Mouse (Mus musculus) common myeloid progenitor, adult 5-6 weeks (primary cell): ENCODE data around the gene Uba52. TPM values are rescaled to one million over a fixed set of nuclear protein-coding genes. Genes with fewer than 3 reads are reported as not detected.
A peak's percentile ranks its signal among the peaks of the same experiment; 100 is the strongest.

ENCODE experiments used
- ATAC-seq: replicated peaks from 2 replicates; pipeline ENCODE4 v1.8.0; 2016; ENCODE audit warnings: low read depth, mild to moderate bottlenecking, moderate TSS enrichment, inconsistent platforms; ENCODE audit not compliant: poor library complexity, severe bottlenecking
- total RNA-seq: library from RNA; stranded (forward); fragments of 200-1000, 187-1606 nt; gene quantifications from 2 replicates; pipeline ENCODE4 v1.2.3, GENCODE M21; 2017

The Uba52 gene
- 3,128 and 4,626 TPM in 2 replicates for total RNA-seq

DNA sequence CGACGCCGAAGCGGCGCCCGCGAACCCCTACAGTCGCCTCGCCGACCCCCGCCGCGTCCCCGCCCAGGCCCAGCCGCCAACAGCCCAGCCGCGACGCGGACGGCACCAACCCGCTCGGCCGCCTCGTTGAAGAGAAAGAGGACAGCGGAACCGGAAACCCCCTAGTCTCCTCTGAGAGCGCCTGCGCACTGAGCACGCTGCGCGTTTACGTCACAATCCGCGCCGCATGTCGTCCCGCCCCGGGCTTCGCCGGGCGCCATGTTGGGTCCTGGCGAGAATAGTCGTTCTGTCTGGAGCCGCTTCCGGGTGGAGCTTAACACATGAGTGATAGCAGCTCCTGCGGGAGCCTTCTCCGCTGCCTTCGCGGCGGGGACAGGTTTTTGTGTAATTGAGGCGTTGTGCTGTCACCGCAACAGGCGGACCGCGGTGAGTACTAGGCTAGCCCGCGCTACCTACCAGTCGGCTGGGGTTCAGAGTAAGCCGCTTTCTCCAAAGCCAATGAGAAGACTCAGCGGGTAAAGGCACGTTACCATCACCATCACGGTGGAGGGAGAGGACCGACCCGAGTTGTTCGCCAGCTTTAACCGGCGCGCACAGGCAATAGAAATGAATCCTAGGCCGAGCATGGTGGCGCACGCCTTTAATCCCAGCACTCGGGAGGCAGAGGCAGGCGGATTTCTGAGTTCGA lies at the start of gene Uba52:
Gene Uba52 (minus strand): TSS at position 574 of the 688 bp plus-strand sequence.
- ATAC-seq, result peak; percentile 73

DNA sequence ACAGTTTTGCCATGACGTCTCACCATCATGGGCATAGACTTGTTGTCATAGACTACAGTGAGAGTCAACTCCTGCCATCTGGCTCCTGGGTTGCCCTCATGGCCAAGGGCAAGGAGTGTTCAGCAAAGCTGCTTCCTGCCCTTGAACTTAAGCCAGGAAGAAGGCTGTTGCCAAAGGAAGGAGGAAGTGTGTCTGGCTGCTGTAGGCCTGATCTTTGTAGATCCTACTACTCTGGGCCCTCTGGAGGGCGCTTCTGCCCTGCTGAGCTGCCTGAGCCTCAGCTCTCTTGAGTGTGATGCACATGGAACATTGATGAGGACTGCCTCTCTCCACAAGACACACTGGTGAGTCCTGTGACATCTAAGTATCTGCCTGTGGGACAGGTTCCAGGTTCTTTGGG lies 49.5 kb upstream of the Uba52 start:
- peak; percentile 65 for ATAC-seq

DNA sequence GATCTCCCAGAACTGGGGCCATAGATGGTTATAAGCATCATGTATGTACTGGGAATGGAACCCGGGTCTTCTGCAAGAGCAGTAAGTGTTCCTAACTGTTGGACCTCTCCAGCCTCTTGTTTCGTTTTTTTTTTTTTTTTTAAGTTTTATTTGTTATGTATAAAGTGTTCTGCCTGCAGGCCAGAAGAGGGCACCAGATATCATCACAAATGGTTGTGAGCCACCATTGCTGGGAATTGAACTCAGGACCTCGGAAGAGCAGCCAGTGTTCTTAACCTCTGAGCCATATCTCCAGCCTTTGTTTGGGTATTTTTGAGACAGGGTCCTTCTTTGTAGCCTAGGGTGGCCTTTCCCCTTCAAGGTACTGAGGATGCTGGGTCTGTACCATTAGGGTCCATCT lies 48.4 kb upstream of the Uba52 start:
- no peak for ATAC-seq

DNA sequence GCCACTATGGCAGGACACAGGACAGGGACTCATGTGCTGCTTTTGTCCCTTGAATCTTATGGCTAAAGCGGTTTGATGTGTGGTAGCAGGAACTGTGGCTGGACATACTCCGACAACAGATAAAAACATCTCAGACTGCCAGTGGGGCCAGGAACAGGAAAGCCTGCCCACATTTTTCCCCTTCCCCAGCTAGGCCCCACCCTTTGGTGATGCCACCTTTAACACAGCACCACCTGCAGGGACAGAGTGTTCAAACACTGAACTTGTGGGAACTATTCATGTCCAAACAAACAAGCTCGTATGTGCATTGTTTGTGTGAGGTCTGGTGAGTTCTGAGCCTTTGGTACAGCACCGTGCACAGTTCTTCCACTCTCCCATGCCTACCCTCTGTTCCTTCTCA lies 47.7 kb upstream of the Uba52 start:
- ATAC-seq, result peak; percentile 70

DNA sequence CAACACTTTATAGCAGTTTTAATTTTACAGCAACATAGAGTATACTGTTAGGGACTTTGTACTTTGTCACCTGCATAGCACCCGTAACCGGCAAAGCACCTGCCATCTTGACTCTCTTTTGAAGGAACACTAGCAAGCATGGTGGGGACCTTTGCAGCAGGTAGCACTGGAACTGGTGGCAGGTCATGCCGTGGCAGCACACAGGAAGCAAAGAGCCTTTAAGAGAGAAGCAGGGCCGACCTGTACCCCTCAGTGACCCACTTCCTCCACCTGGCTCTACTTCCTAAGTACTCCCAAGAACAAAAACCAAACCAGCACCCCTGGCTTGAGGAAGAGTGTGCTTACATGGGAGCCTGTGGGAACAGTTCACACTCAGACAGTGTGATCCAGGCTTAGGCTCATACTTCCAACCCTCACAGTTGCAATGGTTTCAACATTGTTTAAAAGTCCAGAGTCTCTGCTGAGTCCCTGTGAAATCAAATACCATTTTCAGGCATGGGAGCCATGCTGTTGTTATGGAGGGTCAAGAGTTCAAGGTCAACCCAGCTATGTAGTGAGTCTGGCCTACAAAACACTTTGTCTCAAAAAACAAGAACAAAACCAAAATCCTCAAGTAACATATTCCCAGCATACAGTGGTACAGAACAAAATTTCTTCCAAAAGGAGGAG lies 44.6 kb upstream of the Uba52 start:
- no peak for ATAC-seq

DNA sequence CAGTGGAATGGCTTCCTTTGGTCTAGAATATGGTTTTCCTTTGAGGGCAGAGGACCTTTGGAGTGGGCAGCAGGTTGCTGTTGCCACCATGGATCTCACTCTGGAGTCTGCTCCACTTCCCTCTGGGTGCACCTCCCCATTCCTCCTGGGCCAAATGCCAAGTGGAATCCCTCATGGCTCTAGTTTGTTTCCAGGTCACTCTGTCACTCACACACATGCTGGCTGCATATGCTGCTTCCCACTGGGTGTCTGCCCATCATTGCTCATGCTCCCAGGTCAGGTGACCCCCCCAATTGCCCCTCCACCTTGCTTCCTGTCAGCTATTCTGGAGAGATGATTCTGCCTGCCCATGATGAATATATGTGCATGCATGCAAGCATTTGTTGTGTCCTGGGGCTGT lies 43.1 kb upstream of the Uba52 start:
- ATAC-seq, result no peak

DNA sequence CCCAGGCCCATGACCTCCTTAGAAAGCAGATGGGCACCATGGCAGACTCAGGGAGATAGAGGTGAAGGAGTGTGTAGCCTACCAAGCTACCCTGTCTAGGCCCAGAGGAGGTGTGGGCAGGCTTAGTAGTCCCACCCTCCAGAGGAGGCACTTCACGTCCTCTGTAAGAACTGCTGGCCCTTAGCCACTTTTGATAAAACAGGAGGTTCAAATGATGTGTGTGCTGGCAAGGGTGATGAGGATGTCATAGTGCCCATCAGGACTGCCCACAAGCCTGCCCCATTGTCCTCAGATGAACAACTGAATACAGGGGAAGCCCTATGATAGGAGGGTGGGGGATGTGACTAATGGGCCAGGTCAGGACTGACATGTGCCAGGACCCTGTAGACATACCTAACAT lies 42.2 kb upstream of the Uba52 start:
- ATAC-seq, result peak; percentile 24

DNA sequence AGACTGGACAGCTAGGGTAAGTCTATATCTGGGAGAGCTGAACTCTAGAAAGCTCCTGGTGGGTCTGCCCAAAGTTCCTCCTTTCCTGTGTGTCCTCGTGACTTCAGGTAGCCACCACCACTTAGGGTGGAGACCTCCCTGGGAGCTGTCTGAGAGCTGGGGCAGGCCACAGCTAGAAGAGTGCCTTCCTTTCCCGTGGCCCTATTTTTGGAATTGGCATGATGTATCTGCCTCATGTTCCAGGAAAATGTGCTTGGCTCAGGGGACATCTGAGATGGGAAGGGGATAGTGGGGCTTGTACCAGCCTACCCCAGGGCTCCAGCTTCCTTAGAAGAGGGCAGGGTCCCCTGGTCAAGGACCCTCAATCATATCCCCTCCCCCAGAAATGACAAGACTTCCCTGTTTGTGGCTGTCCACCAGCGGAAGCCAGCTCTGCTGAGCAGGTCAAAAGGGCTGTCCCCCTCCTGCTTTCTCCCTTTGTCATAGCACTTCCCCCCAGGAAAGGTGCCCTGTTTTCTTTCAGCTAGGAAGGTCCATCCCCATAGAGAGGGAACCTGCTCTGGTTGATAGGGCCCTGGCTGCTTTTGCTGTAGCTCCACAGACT lies 41.1 kb upstream of the Uba52 start:
- no peak for ATAC-seq

DNA sequence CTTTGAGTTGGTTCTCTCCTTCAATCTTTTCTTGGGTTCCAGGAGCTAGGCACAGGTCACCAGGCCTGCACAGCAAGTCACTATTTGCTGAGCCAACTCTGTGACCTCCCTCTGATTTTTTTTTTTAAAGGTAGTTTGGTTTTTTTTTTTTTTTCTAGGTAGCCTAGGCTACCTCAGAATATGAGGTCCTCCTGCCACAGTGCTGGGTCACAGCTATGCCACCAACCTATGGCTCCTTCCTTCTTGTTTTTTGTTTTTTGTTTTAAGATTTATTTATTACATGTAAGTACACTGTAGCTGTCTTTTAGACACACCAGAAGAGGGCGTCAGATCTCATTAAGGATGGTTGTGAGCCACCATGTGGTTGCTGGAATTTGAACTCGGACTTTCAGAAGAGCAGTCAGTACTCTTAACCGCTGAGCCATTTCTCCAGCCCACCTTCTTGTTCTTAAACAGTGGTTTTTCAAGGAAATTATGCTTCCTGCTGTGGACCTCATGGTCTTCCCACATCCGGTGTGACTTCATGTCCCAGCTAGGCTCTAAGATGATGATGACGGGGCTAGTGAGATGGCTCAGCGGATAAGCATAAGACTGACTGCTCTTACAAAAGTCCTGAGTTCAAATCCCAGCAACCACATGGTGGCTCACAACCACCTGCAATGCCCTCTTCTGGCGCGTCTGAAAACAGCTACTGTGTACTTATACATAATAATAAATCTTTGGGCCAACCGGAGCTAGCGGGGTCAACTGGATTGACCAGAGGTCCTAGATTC lies 39.0 kb upstream of the Uba52 start:
- ATAC-seq, result peak; percentile 83

DNA sequence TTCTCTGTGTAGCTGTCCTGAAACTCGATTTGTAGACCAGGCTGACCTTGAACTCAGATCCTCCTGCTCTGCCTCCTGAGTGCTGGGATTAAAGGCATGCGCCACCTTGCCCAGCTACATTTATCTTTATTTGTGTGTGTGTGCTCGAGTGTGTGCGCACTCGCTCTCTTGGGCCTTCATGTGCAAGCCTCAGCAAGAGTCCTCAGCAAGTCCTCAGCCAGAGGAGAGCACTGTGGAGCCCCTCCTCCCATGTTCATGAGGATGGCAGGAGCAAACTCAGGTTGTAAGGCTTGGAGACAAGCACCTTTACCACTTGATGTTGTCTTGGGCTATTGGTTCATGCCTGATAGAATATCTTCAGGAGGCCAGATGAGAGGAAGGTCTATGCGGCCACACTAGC lies 37.2 kb upstream of the Uba52 start:
- no peak for ATAC-seq

DNA sequence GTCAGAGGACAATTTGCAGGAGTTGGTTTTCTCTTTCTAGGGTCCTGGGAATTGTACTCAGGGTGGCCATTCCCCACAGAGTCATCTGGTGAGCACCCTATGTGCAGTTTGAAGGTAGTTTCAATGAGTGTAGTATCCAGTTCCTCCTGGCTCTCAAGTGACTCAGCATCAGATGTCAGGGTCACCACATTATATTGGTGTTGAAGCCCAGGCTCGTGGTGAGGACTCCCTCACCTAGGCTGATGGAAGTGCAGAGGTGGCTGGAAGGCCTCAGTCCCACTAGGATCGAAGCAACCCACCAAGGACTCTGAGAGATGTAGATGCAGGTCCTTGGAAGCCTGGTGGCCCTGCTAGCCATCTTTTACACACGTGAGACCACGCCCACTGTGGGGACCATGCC lies 35.8 kb upstream of the Uba52 start:
- ATAC-seq, result no peak

DNA sequence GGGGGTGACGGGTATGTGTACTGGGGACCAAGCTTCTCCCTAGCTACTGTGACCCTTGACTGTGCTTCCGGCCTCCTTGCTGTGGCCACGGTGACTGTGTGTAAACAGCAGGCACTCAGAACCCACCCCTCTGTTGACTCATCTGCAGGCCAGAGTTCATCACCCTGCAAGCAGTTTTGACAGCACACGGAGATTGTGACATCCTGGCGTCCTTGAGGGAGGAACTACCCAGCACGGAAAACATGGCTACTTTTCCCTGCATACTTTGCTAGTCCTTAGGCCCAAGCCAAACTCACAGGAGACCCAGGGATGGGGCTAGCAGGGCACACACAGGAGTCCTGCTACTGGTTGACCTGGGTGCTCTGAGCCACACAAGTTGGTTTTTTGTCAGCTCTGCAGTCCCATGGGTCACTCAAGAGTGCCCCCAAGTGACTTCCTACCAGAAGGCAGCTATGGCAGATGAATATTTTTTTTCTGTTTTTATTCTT lies 33.6 kb upstream of the Uba52 start:
- peak; percentile 15 for ATAC-seq

DNA sequence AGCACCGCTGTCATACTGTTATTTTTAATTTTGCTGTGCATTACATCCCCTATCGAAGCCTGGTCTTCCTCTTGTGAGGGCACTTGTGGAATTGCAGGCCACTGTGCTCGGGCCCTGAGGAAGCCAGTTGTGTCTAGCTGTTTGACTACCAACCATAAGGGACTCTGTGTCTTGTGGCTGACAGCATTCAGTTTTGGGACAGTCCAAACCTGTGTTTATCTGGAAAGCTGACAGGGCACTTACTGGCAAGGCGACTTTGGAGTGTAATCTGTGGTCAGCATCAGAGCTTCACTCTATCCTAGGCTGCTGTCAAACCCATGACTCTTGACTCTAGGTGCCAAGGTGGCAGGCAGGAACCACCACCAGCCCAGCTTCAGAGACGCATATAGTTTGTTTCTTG lies 30.5 kb upstream of the Uba52 start:
- ATAC-seq, result no peak

DNA sequence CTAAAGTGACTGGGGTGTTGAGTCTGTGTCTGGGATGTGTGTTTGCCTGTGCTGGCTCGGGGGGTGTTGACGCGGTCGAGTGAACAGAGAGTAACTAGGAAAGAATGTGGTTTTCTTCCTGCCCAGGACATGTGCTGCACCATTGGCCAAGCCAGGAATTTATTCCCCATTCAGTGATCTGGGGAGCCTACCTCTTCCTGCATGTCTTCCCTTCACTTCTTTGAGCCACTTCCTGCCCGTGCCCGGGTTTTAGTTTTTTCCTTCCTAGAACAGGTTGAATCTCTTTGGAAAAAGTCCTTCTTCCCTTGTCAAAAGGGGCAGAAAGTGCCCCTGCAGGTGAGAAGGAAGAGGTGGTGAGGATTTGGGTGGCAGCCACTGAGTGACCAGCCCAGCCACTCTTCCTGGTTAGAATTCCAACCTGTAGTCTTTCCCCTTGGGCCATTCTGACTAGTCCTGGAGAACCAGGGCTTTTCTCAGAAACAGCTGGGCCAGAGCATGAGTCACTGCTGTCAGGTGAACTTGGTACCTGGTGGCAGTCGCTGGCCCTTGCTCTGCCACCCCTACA lies 30.0 kb upstream of the Uba52 start:
- no peak for ATAC-seq

DNA sequence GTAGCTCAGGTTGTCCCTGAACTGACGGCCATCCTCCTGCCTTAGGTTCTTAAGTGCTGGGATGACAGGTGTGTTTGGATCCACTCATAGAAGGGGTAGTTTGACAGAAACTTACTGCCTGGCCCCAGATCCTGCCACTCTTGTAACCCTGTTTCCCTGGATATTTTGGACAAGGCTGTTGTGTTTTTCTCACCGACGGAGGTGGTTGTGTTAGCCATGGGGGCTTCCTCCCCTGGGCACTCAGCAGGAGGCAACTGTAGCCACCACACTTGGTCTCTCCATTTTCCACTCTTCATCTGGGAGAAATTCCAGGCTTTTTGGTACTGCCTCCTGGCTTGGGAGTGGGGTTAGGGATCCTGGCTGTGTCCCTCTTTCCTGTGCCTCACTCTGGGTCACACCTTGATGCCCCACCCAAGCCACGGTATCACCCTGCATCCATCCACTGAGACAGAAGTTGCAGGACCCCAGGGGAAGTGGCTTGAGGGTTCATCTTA lies 29.5 kb upstream of the Uba52 start:
- no peak for ATAC-seq

DNA sequence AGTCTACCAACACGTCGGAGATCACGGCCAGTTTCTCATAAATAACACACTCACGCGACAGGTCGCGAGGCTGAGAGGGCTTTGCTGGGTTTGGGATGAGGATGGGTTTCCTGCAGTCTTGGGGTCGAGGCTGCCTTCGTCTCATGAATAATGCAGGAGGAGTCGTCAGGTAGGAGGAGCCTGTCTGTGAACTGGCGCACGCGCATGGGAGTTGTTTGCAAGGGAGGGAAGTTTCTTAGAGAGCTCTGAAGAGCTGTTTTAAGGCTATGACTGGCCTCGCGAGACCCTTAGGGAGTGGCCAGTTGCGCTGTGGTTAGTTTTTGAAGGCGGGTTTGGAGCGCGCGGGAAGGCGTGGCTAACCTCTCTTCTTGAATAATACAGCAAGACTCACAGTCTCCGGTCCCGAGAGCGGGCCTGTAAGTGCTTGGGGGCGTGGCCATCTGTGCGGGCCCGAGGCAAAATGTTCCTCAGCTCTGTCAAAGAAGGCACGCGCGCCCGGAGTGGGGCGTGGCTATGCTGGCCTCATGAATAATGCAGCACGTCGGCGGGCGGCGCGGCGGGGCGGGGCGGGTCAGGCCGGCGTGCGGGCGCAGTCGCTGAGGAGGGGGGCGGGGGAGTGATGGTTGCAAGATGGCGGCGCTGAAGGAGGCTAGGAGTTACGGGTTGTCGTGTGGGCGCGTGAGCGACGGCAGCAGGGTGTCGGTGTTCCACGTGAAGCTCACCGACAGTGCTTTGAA lies 28.6 kb upstream of the Uba52 start, which contains the start of gene Ell:
Gene Ell (plus strand): TSS at position 381 of the 737 bp plus-strand sequence.
- peak; percentile 67 for ATAC-seq

DNA sequence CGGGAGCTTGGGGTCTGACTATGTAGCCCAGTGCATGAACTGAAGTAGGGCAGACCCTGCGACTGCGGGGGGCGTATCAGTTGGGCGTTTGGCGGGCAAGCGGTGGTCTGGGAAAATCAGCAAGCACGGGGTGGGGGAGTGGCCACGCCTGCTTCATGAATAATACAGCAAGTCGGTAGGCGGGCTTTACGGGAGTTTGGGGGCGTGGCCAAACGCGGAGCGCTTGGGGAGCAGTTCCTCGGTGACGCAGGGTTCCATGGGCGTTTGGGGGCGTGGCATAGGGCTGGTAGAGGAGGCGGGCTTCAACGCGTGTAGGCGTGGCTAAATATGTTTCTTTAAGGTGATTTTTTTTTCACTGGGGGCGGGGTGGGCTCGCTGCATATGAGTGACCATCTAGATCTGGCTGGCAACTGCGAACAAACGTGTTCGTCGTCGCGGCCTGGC lies 28.1 kb upstream of the Uba52 start:
- ATAC-seq, result peak; percentile 74

DNA sequence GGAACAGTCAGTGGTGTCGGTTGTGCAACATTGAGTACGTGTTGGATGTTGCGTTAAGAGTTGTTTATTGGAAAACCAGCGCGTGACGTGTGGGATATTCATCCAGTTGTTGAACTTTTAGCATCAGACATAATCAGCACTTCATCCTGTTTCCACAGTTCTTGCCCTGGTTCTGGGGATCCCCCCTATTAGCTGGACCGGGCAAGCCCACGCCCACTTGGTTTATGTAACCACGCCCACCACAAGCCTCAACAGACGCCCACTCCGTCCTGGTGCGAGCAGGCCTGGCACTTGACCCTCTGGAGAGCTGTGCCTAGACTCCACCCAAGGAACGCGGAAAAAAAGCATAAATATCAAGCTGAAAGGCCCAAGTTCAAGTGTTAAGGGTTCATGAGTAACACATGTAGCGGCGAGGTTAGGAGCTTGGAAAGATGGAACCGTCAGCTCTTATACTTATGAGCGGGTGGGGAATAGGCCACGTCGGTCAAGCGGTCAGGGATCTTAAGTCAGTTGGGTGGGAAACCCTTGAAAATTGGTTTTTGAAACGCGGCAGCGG lies 27.5 kb upstream of the Uba52 start:
- ATAC-seq, result peak; percentile 17

DNA sequence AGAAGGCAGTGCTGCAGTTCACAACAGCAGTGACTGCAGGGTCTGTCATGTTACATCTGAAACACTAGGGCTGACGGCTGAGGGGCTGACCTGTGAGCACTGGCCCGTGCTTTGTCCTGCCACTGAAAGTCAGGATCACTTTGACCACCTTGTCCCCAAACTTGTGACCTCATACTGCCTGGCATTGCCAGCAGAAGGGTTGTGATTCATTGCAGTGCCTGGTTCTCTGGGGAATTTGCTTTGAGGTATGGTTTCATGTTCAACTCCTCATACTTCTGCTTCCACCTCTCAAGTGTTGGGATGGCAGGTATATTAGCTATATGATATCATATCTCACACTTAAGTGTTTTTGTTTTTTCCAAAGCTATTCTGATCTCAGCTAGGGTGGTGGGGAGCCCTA lies 25.1 kb upstream of the Uba52 start:
- ATAC-seq, result no peak
